Mouse (Mus musculus): ENCODE data around the gene Micu1.

Micu1 gene

GRCm38 (mm10) chr10:59774141-59774534, 71.9 kb downstream of the Micu1 start:
- no peak for DNase-seq (ENCODE audit: low read depth)

- DNase-seq (ENCODE audit: low read depth) = peak; percentile 81
Measured at GRCm38 (mm10) chr10:59777246-59777645, 75.0 kb downstream of the Micu1 start.

GRCm38 (mm10) chr10:59778137-59778710, 75.9 kb downstream of the Micu1 start:
- no peak for DNase-seq (ENCODE audit: low read depth)

GRCm38 (mm10) chr10:59780698-59781097, 78.4 kb downstream of the Micu1 start:
- DNase-seq (ENCODE audit: low read depth) = no peak

- no peak for DNase-seq (ENCODE audit: low read depth)
Measured at GRCm38 (mm10) chr10:59781205-59781931, 79.1 kb downstream of the Micu1 start.

GRCm38 (mm10) chr10:59784731-59785685, 82.7 kb downstream of the Micu1 start:
- DNase-seq (ENCODE audit: low read depth) = no peak

- DNase-seq (ENCODE audit: low read depth) = peak; percentile 71
Measured at GRCm38 (mm10) chr10:59786289-59786688, 84.0 kb downstream of the Micu1 start.

- DNase-seq (ENCODE audit: low read depth) = peak; percentile 30
Measured at GRCm38 (mm10) chr10:59787140-59787800, 85.0 kb downstream of the Micu1 start.

GRCm38 (mm10) chr10:59787870-59788269, 85.6 kb downstream of the Micu1 start:
- DNase-seq (ENCODE audit: low read depth) = no peak

GRCm38 (mm10) chr10:59790291-59790929, 88.1 kb downstream of the Micu1 start:
- DNase-seq (ENCODE audit: low read depth) = no peak

GRCm38 (mm10) chr10:59791896-59792295, 89.6 kb downstream of the Micu1 start:
- DNase-seq (ENCODE audit: low read depth) = no peak

- no peak for DNase-seq (ENCODE audit: low read depth)
Measured at GRCm38 (mm10) chr10:59792575-59793176, 90.4 kb downstream of the Micu1 start.

GRCm38 (mm10) chr10:59793454-59793853, 91.2 kb downstream of the Micu1 start:
- DNase-seq (ENCODE audit: low read depth) = no peak

GRCm38 (mm10) chr10:59795085-59795484, 92.8 kb downstream of the Micu1 start:
- no peak for DNase-seq (ENCODE audit: low read depth)

- DNase-seq (ENCODE audit: low read depth) = no peak
Measured at GRCm38 (mm10) chr10:59795902-59796301, 93.6 kb downstream of the Micu1 start.

- DNase-seq (ENCODE audit: low read depth) = no peak
Measured at GRCm38 (mm10) chr10:59798371-59798770, 96.1 kb downstream of the Micu1 start.

GRCm38 (mm10) chr10:59799303-59800044, 97.2 kb downstream of the Micu1 start:
- peak; percentile 32 for DNase-seq (ENCODE audit: low read depth)

- DNase-seq (ENCODE audit: low read depth) = peak; percentile 54
Measured at GRCm38 (mm10) chr10:59800159-59800558, 97.9 kb downstream of the Micu1 start.

GRCm38 (mm10) chr10:59800826-59801501, 98.7 kb downstream of the Micu1 start:
- no peak for DNase-seq (ENCODE audit: low read depth)

GRCm38 (mm10) chr10:59808677-59809076, 106.4 kb downstream of the Micu1 start:
- DNase-seq (ENCODE audit: low read depth) = no peak

Data from NIH3T3 (cell line).